Mouse (Mus musculus): ENCODE measurements around the gene Vmn2r110. TPM values are rescaled to one million over a fixed set of nuclear protein-coding genes. Genes with fewer than 3 reads are reported as not detected.

Gene Vmn2r110
- polyA plus RNA-seq (2012; rRNA removed; ENCODE audit: low replicate concordance), result not detected in 2 replicates

DNA sequence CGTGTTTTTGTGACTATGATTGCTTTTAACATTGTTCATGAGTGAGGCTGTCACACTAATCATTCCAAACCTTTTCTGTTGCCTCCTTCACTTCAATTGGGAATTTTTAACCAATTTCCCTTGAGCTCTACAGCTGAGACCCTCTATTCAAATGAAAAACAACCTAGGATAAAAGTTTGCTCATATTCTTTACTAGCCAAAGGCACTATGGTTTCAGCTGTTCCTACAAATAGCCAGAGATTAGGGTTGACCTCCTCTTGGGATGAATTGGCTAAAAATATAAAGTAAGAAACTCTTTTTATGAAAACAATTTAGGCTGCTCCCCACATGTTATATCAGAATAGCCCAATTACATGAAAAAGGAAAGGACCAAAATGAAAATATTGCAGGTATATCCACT, at the start of gene Vmn2r110:
TSS of gene Vmn2r110 (minus strand) at position 101 of the 400 bp plus-strand sequence.

DNA sequence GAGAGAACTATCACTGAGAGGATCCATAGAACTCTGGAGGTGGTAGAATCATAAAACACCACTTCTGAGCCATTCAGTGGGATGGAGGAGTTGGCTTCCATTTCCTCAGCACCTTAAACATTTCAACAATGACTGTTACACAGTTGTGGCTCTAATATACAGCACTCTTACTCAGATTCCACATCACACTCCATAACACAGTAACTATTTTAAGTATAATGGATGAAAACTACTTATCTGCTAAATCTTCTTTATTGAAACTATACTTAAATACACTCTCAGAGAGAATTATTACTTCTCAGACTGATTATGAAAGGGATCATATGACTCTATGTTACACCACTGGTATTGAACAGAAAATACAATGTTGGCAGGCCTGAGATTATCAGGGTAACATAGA, 28.6 kb upstream of the Vmn2r110 start, which contains the start of gene Fpr-rs3:
TSS of gene Fpr-rs3 (minus strand) at position 101 of the 400 bp plus-strand sequence.

DNA sequence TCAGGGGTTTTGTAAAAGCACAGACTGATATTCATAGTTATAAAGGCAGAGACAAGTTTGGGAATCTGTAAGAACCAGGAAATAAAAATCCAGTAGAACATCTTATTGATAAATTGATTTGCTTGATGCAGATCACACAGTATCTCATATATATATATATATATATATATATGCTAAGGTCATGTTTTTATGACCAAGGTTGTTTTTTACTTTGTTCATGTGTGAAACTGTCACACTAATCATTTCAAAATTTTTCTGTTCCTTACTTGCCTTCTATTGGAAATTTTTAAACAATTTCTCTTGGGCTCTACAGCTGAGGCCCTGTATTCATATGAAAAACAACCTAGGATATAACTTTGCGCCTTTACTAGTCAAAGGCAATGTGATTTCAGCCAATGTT, 31.6 kb downstream of the Vmn2r110 start, which contains the start of gene Vmn2r109:
TSS of gene Vmn2r109 (minus strand) at position 101 of the 400 bp plus-strand sequence.

Other genes starting within 250 kb of the Vmn2r110 start
- gene Vmn1r224, start 182.3 kb downstream of the Vmn2r110 start, polyA plus RNA-seq (2012; rRNA removed; ENCODE audit: low replicate concordance), result not detected in 2 replicates
- not detected in 2 replicates for gene Vmn2r108, start 115.1 kb downstream of the Vmn2r110 start, polyA plus RNA-seq (2012; rRNA removed; ENCODE audit: low replicate concordance)
- gene Vmn1r225, start 98.3 kb downstream of the Vmn2r110 start, polyA plus RNA-seq (2012; rRNA removed; ENCODE audit: low replicate concordance), result not detected in 2 replicates
- gene Vmn2r109, start 31.7 kb downstream of the Vmn2r110 start, polyA plus RNA-seq (2012; rRNA removed; ENCODE audit: low replicate concordance), result not detected in 2 replicates
- gene Fpr-rs3, start 28.5 kb upstream of the Vmn2r110 start, polyA plus RNA-seq (2012; rRNA removed; ENCODE audit: low replicate concordance), result not detected in 2 replicates
- gene Vmn1r226, start 86.4 kb upstream of the Vmn2r110 start, polyA plus RNA-seq (2012; rRNA removed; ENCODE audit: low replicate concordance), result not detected in 2 replicates
- gene Vmn1r227, start 133.4 kb upstream of the Vmn2r110 start, polyA plus RNA-seq (2012; rRNA removed; ENCODE audit: low replicate concordance), result not detected in 2 replicates
- not detected in 2 replicates for gene Vmn1r228, start 189.7 kb upstream of the Vmn2r110 start, polyA plus RNA-seq (2012; rRNA removed; ENCODE audit: low replicate concordance)
- gene Vmn1r229, start 215.1 kb upstream of the Vmn2r110 start, polyA plus RNA-seq (2012; rRNA removed; ENCODE audit: low replicate concordance), result not detected in 2 replicates
- gene Vmn1r230, start 244.0 kb upstream of the Vmn2r110 start, polyA plus RNA-seq (2012; rRNA removed; ENCODE audit: low replicate concordance), result not detected in 2 replicates

Data from mammary gland, adult 2 months (tissue).